Mouse (Mus musculus): Measurements from ENCODE around the gene Fam78a.

The Fam78a gene

DNA sequence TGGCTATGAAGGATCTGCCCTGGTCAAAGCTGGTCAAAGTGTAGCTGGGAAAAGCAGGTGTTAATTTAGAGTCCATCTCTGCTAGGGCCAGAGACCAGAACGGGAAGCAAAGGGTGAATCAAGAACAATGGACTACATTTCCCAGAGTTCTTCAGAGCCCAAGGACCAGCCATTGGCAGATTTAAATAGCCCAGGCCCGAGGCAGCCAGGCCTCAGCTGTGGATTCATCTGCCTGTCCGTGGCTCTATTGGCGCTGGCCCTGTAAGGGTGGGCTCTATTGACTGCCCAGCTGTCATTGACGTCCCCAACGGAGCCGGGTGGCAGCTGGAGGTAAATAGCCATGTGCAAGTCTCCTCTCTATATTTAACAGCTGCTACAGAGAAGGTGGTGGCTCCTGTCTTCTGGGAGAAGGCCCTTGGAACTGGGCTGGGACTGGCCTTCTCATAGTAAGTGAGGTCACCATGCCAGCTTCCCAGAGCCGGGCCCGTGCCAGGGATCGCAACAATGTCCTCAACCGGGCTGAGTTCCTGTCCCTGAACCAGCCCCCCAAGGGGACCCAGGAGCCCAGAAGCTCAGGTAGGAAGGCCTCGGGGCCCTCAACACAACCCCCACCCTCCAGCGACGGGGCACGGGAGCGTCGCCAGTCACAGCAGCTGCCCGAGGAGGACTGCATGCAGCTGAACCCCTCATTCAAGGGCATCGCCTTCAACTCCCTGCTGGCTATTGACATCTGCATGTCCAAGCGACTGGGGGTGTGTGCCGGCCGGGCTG is 10.9 kb upstream of the Fam78a start, which contains the start of gene Plpp7:
TSS of gene Plpp7 (plus strand) at position 178 of the 771 bp plus-strand sequence.
- DNase-seq, result peak; percentile 72

DNA sequence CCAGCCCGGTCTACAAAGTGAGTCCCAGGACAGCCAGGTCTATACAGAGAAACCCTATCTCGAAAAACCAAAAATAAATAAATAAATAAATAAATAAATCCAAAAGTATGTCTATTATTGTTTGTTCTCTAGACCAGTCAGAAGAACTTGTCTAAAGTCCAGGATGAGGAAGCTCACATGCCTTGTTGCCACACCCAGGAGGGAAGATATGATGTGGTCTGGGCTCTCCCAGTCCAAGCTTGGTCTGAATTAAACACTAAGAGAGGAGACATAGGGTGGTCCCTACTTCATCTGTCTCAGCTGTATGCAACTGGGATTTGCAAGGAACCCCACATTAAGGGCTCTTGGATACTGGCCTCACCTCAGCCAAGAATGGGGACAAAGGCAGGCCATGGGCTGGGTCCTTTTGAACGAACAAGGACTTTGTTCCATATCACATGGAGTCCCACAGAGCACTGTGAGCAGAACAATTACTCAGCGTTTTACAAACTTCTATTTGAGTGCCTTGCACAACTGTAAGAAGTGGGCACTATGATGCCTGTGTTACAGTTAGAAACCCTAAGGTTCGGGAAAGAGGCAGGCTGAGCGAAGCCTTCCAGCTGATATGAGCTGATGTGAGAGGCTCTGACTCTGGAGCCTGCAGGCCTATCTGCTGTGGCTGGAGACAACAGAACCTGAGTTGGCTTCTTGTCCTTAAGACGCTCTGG is 9.5 kb upstream of the Fam78a start:
- DNase-seq, result no peak

DNA sequence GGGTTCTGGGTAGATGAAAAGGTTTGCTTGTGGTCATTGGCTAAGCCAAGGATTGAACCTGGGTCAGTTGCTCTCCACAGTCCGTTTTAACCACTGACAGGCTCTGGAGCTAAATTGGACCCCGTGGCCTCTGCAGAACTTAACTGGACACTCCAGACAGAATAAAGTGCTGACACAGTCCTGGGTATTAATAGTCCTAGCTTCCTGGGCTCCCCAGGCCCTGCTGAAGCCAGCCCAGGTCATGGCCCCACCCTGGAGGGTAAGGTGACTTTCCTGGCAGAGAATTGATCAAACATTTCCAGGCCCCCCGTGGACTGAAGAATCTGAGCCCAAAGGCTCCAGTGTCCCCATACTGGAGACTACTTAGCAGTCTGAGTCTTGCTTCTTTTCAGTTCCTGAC is 7.3 kb upstream of the Fam78a start:
- no peak for DNase-seq

DNA sequence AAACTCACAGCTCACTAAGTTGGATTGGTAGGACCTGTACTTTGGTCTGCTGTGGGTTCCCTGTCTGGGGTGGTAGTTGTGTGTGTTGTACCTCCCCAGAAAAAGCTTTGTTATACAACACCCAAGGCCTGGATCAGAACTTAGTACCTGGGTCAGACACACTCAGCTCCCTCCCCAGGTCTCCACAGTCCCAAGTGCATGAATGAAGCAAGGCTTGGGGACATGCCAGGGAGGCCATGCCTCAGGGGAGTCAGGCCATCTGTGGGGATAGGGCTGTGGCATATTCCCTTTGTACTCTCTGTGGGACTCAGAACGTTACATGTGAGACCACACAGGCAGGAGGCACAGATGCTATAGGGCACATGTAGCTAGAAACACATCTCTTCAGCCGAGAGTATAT is 5.5 kb upstream of the Fam78a start:
- DNase-seq, result no peak

DNA sequence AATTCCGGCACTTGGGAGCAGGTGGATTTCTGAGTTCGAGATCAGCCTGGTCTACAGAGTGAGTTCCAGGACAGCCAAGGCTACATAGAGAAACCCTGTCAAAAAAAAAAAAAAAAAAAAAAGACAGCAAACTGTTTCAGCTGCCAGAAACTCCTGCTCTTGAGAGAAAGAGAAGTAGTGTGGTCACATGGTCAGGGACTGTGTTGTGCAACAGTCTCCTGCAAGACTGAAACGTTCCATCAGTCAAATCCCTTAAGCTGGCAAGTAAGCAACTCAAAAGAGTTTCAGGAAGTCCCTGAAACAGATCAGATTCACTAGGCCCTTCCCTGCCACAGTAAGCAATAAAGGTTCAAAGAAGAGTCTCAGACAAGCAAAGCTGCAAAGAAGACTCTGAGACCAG is 4.9 kb upstream of the Fam78a start:
- no peak for DNase-seq

DNA sequence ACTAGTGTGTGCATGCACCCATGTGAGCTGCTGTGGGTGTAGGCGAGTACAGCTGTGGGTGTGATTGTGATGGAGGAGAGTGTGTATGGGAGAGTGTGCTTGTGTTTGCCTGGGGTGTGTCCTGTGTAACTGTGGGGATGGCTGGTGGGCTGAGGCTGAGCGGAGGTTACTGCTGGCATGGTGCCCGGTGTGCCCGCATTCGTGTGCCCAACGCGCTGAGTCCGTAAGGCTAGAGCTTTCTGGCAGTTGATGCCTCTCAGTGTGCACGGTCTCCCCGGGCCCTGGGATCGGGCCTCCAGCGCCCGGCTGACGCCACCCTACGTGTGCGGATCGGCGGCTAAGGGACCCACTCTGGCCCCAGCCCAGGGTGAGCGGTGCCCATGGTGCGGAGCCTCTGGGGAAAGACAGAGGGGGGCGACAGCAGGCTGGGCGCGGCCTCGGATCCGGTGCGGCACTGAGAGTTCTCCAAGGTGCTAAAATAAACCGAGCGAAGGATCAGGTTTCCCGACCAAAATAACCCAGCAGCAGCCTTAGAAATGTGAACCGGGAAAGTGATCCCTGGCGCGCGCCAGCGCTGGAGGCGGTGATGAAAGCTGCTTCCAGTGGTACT is 3.8 kb upstream of the Fam78a start:
- DNase-seq, result peak; percentile 38

DNA sequence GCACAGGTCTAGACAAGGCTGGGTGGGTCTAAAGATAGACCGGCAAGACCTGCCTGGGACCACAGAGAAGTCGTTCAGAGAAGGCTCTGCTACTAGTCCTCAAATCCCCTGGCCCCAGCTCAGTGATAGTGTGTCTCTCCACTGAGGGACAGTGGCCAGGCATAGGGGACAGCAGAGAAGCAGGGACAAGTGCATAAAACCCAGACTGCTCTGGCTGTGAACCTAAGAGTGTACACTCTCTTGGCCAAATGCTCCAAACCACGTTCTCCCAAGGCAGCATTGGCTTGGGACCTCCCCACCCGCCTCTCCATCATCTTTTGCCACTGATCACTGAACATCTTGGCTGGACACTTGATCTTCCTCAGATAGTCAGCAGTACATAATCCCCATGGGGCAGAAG is 2.9 kb upstream of the Fam78a start:
- DNase-seq, result no peak

DNA sequence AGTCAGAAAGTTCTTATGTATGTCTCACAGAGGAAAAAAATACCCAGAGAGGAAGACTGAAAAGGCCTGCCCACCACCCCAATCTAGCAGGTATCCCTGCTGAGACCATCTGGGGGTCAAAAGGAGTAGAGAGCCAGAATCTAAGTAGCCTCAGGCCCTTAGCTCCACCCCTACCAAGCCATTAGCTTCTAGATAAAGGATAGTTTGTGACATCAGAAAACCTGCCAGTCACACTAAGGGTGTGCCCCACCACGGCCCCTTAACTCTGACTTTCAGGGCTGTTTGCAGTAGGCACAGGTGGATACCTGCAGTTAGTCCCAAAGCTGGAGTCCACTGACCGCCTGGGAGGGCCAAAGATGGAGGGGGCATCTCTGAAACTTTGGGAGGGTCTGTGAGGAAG is 574 bp upstream of the Fam78a start:
- DNase-seq, result no peak

DNA sequence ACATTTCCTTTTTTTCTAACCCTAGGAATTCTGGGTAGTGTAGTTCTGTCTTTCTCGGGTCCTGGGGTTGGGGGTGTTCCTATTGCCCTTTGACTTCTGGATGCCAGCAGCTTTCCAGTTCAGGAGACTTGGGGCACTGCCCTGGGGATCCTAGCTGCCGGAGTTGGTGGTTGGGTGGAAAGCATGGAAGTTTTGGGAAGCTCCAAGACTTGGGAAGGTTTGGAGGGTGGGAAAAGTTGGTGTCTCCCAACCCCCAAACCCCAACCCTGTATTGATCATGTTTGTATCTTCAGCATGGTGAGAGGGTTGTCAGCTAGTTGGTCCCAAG is 179 bp upstream of the Fam78a start:
- no peak for DNase-seq

DNA sequence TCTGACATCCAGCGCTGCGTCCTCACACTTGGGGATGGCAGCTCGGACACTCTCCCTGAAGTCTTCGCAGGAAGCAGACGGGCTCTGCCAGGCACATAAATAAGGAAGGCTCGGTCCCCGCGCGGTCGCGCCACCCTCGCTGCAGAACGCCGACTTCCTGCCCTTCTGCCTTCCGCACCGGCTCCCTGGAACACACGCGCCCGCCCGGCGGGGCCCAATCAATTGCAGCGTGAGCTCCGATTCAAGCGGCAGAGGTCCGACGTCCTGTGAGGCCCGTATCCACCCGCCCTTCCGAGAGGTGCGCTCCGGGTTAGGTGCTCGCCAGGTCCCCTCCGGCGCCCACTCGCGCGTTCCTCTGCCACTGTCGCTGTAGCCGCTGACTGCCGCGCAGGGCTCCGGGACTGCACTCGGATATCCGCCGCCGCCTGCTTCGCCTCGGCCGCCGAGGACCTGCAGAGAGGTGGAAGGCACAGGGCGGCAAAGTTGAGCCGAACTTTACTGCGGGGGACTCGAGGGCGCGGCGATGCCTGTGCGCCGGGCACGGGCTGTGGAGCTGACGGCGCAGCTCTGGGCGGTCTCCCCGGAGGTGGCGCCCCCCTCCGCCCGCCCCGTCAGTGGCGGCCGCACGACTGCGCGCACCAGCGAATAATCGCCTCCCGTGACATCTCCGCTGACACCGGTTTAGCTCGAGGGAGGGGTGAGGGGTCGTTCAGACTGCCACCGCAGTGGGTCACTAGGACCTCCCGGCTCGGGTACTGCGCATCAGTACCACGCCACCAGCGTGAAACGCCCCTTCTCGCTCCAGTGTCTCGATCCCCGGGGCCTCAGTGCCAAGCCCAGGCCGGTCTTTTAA is 1.3 kb downstream of the Fam78a start:
- DNase-seq, result peak; percentile 63

DNA sequence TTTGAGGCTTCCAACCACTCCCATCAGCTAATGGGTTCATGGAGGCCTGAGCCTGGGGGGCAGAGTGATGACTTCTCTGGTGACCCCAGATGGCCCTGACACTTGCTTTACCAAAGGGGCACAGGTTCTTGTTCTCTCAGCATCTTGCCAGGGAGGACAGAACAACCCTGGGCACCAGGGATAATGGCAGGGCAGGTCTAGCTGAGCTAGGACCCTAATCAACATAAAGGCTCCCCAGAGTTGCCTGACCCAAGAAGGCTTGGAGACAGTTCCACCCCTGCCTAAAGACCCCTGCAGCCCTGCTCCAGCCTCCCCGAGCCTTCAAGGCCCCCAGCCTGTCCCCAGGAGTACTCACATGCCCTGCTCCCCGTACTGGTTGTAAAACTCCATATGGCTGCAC is 2.4 kb downstream of the Fam78a start:
- DNase-seq, result no peak

DNA sequence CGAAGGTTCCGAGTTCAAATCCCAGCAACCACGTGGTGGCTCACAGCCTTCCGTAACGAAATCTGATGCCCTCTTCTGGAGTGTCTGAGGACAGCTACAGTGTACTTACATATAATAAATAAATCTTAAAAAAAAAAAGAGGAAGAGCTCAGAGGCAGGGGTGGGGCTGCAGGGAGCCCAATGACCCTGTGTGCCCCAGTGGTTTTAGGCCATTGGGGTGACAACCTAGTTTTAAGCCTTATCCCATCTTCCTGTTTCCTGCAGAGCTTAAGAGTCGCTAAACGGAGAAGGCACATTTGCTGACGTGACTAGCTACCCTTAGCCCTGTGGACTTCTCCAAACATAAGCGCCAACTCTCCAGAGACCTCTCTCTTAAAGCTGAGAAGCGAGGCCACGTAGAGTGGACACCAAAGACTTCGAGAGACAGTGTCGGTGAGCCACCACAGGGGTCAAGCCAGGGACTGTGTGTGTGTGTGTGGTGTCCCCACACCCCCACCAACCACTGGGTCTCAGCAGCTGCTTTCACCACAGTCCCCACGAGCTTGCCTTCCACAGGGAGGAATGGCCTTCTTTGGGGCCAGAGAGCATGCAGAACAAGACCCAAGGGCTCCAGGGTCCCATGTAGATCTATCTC is 3.2 kb downstream of the Fam78a start:
- no peak for DNase-seq

DNA sequence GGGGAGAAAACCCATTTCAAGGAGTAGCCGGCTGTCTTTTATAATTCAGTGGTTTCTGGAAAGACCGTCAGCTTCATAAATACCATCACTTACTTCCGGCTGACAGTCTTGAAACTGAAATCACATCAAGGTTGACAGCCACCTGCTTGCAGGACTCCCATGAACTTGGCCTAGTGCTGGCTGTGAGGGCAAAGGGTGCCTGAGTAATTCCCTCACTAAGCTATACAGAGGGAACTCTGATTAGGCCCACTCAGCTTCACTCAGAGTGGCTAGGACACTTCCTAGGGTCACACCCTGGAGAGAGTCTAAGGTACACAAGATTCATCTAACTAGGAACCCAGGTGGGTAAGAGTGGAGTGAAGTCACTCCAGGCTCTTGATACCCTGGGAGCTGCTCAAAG is 4.0 kb downstream of the Fam78a start:
- DNase-seq, result no peak

DNA sequence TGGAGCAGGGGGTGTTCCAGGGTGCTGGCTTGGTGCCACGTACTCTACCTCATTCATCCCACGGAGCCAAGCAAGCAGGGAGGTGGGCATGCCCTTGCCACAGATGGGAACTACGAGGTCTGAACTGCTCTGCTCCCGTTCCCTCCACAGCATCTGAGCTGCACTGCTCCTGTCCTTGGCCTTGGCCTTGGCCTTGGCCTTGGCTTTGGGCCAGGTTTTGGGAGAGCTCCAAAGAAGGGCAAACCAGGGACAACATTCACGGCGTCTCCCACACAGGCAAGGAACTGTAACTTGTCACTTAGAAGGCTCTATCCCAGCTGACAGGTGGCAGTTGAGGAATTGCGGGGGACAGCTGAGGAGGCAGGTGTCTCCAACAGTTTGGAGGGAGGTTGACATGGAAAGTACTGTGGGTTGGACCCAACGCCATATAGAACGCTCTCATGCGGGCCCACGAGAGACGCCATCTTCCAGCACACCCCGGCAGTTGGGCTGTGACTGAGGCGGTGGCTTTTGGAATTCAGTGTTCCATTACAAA is 5.4 kb downstream of the Fam78a start:
- peak; percentile 40 for DNase-seq

DNA sequence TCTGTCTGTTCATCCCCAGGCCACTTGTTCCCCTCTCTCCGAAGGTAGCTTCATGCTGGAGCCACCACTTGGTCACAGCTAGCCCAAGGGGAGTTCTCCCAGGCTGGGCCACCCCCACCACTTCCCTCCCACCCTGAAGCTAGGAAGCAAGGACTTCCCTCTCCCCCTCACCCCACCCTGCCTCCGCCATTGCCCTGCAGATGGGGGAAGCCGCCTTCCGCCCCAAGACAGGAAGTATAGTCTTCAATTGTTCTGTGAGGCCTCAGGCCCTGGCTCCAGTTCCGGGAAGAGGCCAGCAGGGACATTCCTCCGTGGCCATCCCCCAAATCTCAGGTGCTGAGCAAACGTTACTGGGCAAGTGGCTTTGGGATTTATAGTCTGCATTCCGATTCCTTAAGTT is 6.1 kb downstream of the Fam78a start:
- peak; percentile 73 for DNase-seq

DNA sequence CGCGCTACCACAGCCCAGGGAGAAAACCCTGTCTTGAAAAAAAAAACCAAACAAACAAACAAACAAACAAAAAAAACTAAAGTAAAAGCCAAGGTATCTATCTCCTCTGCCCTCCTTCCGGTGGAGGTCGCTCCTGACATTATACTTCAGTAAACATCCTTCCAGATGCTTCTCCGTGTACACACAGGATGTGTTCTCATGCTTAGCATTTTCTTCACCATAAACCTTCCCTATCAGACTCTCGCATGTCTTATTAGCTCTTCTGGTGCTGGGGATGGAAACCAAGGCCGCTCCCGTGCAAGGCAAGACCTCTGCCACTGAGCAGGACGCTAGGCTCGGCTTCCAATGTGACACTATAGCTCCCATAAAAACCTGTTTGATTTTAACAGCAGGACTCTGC is 6.9 kb downstream of the Fam78a start:
- no peak for DNase-seq

DNA sequence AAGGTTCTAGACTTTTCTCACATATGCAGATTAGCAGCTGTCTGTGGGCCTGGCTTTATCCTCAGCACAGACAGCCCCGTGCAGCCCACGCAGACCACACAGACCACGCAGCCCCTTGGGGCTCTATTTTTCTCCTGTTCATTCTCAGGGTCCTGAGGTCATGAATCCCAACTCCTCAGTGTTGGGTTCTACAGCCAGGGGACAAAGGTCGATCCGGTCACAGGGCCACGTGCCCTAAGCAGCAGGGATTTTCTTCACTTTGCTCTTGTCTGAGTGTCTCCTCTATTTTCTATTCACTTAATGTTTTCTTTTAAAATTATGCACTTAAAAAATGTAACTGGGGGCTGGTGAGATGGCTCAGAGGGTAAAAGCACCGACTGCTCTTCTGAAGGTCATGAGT is 9.3 kb downstream of the Fam78a start:
- DNase-seq, result no peak

DNA sequence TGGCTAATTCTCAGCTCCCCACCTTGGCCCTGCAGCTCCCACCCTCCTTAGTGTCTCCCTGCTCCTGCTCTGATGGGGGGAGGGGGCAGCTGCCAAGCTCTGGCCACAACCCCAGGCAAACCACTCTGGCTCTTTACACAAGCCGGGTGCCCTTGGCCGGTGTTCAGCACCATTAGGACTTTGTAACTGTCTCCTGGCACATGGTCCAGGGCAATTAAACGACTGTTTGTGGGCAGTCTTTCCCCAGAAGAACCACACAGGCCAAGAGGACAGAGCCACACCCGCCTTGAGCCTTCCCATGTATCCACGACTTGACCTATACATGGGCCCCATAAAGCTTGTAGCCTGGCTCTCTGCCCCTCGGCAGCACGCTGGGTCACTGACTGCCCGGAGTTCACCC is 10.3 kb downstream of the Fam78a start:
- DNase-seq, result peak; percentile 74

DNA sequence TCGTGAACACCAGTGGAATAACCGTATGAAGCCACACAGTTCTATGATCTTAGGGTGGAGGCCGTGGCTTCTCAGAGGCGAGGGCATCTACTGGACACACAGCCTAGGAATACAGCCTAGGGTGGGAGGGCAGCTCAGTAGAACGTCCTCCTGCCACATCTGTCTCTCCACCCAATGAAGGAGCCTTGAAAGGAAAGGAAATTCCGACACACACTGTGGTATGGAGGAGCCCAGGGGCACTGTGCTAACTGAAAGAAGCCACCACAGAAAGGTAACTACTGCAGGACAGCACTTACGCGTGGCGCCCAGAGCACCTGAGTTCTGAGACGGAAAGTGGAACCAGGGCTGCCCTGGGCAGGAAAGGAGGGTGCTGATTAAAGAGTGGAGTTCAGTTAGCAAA is 13.9 kb downstream of the Fam78a start:
- no peak for DNase-seq

DNA sequence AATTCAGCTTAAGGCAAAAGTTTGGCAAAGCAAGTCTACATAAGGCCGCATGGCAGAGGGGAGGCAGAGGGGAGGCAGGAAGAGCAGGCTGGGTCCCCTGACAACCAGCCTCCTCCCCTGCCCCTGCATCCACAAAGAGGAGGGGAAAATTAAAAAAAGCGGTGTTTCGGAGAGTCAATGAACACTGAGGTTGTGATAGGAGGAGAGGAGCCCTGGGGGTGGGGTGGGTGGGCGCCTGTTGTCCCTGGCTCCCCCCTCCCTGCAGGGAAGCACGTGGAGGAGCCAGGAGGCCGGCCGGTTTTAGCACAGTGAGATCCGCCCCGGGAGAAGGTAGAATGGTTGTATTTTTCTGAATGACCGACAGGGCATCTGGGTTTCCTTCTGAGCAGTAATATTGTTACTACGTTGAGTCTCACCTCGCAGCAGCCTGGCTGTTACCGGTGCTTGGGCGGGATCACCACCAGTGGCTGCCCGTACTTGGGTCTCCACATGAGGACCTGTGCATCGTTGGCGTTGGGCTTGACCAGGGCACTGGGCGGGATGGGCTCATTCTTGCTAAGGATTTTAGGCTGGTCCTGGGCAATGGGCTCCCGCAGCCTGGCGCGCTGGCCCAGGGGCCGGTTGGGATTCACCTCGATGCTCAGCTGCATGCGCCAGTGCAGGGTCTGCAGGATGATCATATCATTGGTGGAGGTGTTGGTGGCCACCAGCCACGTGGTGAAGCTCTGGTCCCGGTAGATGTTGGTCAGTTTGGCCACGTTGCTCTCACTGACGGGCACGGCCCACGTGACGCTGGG is 15.6 kb downstream of the Fam78a start:
- no peak for DNase-seq

DNA sequence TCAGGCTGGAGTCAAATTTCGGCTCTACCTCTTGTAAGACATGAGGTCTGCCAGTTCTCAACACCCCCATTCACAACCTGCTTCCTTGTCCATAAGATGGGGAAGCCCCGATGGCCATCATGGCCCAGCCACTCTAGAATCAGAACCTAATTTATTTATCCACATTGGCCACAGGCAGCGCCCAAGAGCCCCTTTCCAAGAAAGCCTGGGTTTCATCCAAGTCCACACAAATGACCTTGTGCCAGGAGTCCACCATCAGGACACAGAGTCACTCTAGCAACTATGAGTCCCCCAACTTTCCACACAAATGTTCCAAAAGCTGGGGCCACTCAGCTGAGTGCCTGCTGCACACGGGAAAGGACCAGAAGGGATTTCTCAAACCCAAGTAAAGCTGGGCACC is 18.7 kb downstream of the Fam78a start:
- DNase-seq, result no peak

DNA sequence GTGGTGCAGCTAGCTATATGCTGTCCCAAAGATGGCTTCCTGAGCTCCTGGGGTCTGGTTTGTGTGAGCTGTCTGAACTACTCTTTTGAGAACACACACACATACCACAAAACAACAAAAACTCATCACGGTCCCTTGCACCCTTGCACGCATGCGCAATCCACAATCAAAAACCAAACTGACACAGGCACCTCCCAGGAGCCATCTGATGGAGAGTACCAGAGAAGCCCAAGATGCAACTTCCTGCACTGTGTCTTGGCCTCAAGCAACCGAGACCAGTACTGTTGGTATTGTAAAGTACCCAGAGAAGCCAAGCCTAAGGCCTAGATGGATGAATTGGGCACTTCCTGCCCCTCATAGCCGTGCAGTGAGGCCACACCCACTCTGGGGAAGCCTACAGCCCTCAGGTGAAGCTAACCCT is 19.3 kb downstream of the Fam78a start:
- DNase-seq, result no peak

All from kidney, postnatal 10 days (tissue).